Mouse (Mus musculus): Measurements from ENCODE around the gene Cavin1.

GRCm38 (mm10) chr11:100908112-100908511, 62.6 kb downstream of the Cavin1 start:
- TF ChIP-seq EP300 (IDR thresholded peaks at IDR 0.05; ENCODE audit: low read depth) (no peak), CTCF (IDR thresholded peaks at IDR 0.05; ENCODE audit: low read depth) (no peak)

Measured in heart, postnatal 0 days (tissue).